Mouse (Mus musculus) liver, embryonic 14.5 days (tissue): ENCODE results near the gene Il10. TPM values are rescaled to one million over a fixed set of nuclear protein-coding genes. Genes with fewer than 3 reads are reported as not detected.

Source experiments
- ATAC-seq: fragments of 200-750 bp; cut with Nextera tagmentation; 2 replicates; pipeline ENCODE4 v1.8.0; 2017; ENCODE audit warnings: moderate number of reproducible peaks, mild to moderate bottlenecking, moderate library complexity; ENCODE audit not compliant: insufficient read depth
- DNase-seq, 3 experiments: peaks; one replicate each; pipeline ENCODE4 v3.0.0-alpha.2; 2012 to 2013; ENCODE audit warnings: low read depth in 3 of 3, low spot score in 3 of 3
- H3K27ac ChIP-seq: fragments of 300-500 bp; sonication (generic); 2 replicates; pipeline ENCODE4 v1.5.1; 2014; ENCODE audit warnings: moderate library complexity, mild to moderate bottlenecking, control low read depth, inconsistent platforms
- H3K27me3 ChIP-seq: fragments of 300-500 bp; sonication (generic); 2 replicates; pipeline ENCODE4 v1.6.1; 2014; ENCODE audit warnings: mild to moderate bottlenecking, low read length, moderate library complexity; ENCODE audit not compliant: control insufficient read depth, insufficient read depth
- H3K36me3 ChIP-seq: fragments of 300-500 bp; sonication (generic); replicated peaks from 2 replicates; pipeline ENCODE4 v1.6.1; 2014; ENCODE audit warnings: low read depth; ENCODE audit not compliant: control insufficient read depth, insufficient read depth
- H3K4me1 ChIP-seq, 2 experiments: fragments of 200-500 bp in 1 of 2; fragments of 300-500 bp in 1 of 2; sonication (generic) in 1 of 2; replicated peaks; 2 replicates each; pipeline ENCODE4 v1.6.1; 2012 to 2014; ENCODE audit warnings: antibody characterized with exemption in 1 of 2, inconsistent platforms in 1 of 2, low read length in 1 of 2; ENCODE audit not compliant: control insufficient read depth in 2 of 2, insufficient read depth in 2 of 2
- H3K4me2 ChIP-seq: fragments of 300-500 bp; sonication (generic); 2 replicates; pipeline ENCODE4 v1.6.1; 2014; ENCODE audit warnings: low read depth, mild to moderate bottlenecking, control low read depth, moderate library complexity
- H3K4me3 ChIP-seq, 2 experiments: fragments of 200-500 bp in 1 of 2; fragments of 300-500 bp in 1 of 2; sonication (generic) in 1 of 2; 2 replicates each; pipeline ENCODE4 v1.5.1; 2012 to 2014; ENCODE audit warnings: low read depth in 2 of 2, low read length in 2 of 2, mild to moderate bottlenecking in 2 of 2, control low read depth in 1 of 2, inconsistent platforms in 1 of 2, moderate library complexity in 1 of 2; ENCODE audit not compliant: insufficient read depth in 1 of 2
- H3K9ac ChIP-seq: fragments of 300-500 bp; sonication (generic); replicated peaks from 2 replicates; pipeline ENCODE4 v1.6.1; 2014; ENCODE audit warnings: mild to moderate bottlenecking, control low read depth, moderate library complexity
- H3K9me3 ChIP-seq: fragments of 300-500 bp; sonication (generic); 2 replicates; pipeline ENCODE4 v1.6.1; 2016; ENCODE audit warnings: low read length, mixed read lengths; ENCODE audit not compliant: control insufficient read depth
- CTCF ChIP-seq: IDR thresholded peaks from 2 replicates; pipeline ENCODE4 v1.5.1; 2016; ENCODE audit warnings: antibody characterized with exemption, low read depth, control low read depth
- EP300 ChIP-seq: IDR thresholded peaks from 2 replicates; pipeline ENCODE4 v1.6.1; 2016; ENCODE audit warnings: antibody characterized with exemption, low read depth
- WGBS: fragments of 180-500 bp; shearing (Covaris S2); extraction: QIAGEN DNeasy Blood & Tissue Kit; methylation state at CpG from one replicate; pipeline ENCODE4 v1.1.7; 2014; ENCODE audit not compliant: insufficient replicate concordance; 5-methylcytosine and 5-hydroxymethylcytosine counted together
- polyA plus RNA-seq, 2 experiments: library from polyadenylated mRNA; depleted of rRNA in 1 of 2; stranded (reverse) in 1 of 2; unstranded in 1 of 2; fragments of >200 nt; fragmentation: Nextera tagmentation in 1 of 2; extraction: Ambion mirVana in 1 of 2; gene quantifications; 2 replicates each; pipeline versions ENCODE4 v1.2.1 to v1.2.3; 2012 to 2014

The Il10 gene
- polyA plus RNA-seq (2012; rRNA removed): 0.03 TPM in 2 replicates
- not detected in 2 replicates for polyA plus RNA-seq (2014; fragmentation: Nextera tagmentation; extraction: Ambion mirVana)

- Histone ChIP-seq H3K9ac (no peak within 1 kb of the TSS), H3K27ac (no peak within 1 kb of the TSS), H3K4me3 (no peak within 1 kb of the TSS), H3K4me2 (no peak within 1 kb of the TSS), H3K9me3 (no peaks in the 10 kb centered on the region), H3K4me1 (no peaks in the 10 kb centered on the region), H3K27me3 (0 out of 2 replicates have a peak, but pooled peaks cover 2% of the 10 kb centered on the region), H3K36me3 (no peaks in the 10 kb centered on the region)
- no peak for TF ChIP-seq EP300
- no peak for TF ChIP-seq CTCF
- DNase-seq (no peak), ATAC-seq (no peak)
- WGBS: 44% methylated on average over 8 of the region's 8 CpGs
Observed at GRCm38 (mm10) chr1:131019492-131020098, at the start of gene Il10. Gene Il10 (plus strand): TSS chr1:131019845.

GRCm38 (mm10) chr1:130979455-130979854 lies 40.2 kb upstream of the Il10 start:
- 36% methylated on average over 1 of the region's 1 CpGs for WGBS

GRCm38 (mm10) chr1:130984441-130984840 lies 35.2 kb upstream of the Il10 start:
- Histone ChIP-seq H3K4me3 (no peak overlapping the region), H3K27ac (no peak overlapping the region), H3K9ac (no peak overlapping the region), H3K27me3 (no peaks in the 10 kb centered on the region), H3K9me3 (no peaks in the 10 kb centered on the region), H3K4me2 (no peak overlapping the region), H3K4me1 (no peaks in the 10 kb centered on the region), H3K36me3 (no peaks in the 10 kb centered on the region)
- TF ChIP-seq EP300 (no peak), CTCF (0 out of 2 replicates have a peak, but pooled peaks have one; percentile 15)
- no peak for ATAC-seq
- WGBS: 46% methylated on average over 7 of the region's 7 CpGs
- DNase-seq: no peak

More at GRCm38 (mm10) chr1:130979455-130979854, 40.2 kb upstream of the Il10 start:
- H3K9me3 ChIP-seq: no peaks in the 10 kb centered on the region
- ATAC-seq: no peak
- no peak overlapping the region for H3K27ac ChIP-seq
- no peaks in the 10 kb centered on the region for H3K27me3 ChIP-seq
- H3K4me2 ChIP-seq: no peak overlapping the region
- no peak overlapping the region for H3K9ac ChIP-seq
- no peak overlapping the region for H3K4me3 ChIP-seq
- TF ChIP-seq CTCF (peak; percentile 65), EP300 (no peak)
- H3K36me3 ChIP-seq: no peaks in the 10 kb centered on the region
- no peaks in the 10 kb centered on the region for H3K4me1 ChIP-seq
- DNase-seq: peak in 2 of 3 experiments; percentile 7 to 20

GRCm38 (mm10) chr1:130987001-130987400 lies 32.6 kb upstream of the Il10 start:
- Histone ChIP-seq H3K9me3 (no peaks in the 10 kb centered on the region), H3K4me2 (no peak overlapping the region), H3K27ac (no peak overlapping the region), H3K4me1 (no peaks in the 10 kb centered on the region), H3K4me3 (no peak overlapping the region), H3K27me3 (no peaks in the 10 kb centered on the region), H3K9ac (no peak overlapping the region), H3K36me3 (no peaks in the 10 kb centered on the region)
- WGBS: 66% methylated on average over 5 of the region's 5 CpGs
- ATAC-seq: no peak
- TF ChIP-seq CTCF: no peak
- no peak for TF ChIP-seq EP300
- DNase-seq: no peak

GRCm38 (mm10) chr1:130987418-130987817 lies 32.2 kb upstream of the Il10 start:
- Histone ChIP-seq H3K36me3 (no peaks in the 10 kb centered on the region), H3K4me1 (no peaks in the 10 kb centered on the region), H3K9me3 (no peaks in the 10 kb centered on the region), H3K27ac (no peak overlapping the region), H3K27me3 (no peaks in the 10 kb centered on the region), H3K4me3 (no peak overlapping the region), H3K4me2 (no peak overlapping the region), H3K9ac (no peak overlapping the region)
- TF ChIP-seq CTCF: peak; percentile 49
- no peak for TF ChIP-seq EP300
- ATAC-seq: no peak
- DNase-seq: no peak
